Mouse (Mus musculus) bone marrow, adult 2 months (tissue): ENCODE results near the gene Ankrd11.

Experiments
- CTCF ChIP-seq: fragments of 200-500 bp; IDR thresholded peaks from 2 replicates; pipeline ENCODE4 v1.5.1; 2011; ENCODE audit warnings: low read length, control low read depth; ENCODE audit not compliant: control insufficient read depth, insufficient read depth
- POLR2A ChIP-seq: fragments of 200-500 bp; IDR thresholded peaks from 2 replicates; pipeline ENCODE4 v1.6.1; 2011; ENCODE audit warnings: low read depth, mild to moderate bottlenecking, control low read depth, low read length, borderline replicate concordance; ENCODE audit not compliant: control insufficient read depth

DNA sequence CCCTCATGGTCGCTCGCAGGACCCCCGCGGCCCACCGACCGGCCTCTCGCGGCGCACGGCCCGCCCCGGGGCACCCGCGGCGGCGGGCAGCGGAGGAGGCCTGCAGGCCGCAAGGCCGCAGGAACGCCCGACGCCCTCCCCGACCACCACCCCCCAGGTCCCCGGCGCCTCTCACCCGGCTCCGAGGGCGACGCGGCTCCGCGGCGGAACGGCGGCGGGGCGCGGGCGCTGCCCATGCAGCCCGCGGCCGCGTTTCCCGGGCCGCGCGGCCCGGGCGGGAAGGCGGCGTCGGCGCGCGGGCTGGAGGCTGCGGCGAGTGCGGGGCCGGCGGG lies 337 bp downstream of the Ankrd11 start:
- TF ChIP-seq CTCF: no peak
- no peak for TF ChIP-seq POLR2A
